Mouse (Mus musculus): ENCODE results near the gene Bcl11b. TPM values are rescaled to one million over a fixed set of nuclear protein-coding genes. Genes with fewer than 3 reads are reported as not detected.

Gene Bcl11b
- total and polyA plus RNA-seq, 2 experiments from 2014 or later, result 18.9 to 56.8 TPM

DNA sequence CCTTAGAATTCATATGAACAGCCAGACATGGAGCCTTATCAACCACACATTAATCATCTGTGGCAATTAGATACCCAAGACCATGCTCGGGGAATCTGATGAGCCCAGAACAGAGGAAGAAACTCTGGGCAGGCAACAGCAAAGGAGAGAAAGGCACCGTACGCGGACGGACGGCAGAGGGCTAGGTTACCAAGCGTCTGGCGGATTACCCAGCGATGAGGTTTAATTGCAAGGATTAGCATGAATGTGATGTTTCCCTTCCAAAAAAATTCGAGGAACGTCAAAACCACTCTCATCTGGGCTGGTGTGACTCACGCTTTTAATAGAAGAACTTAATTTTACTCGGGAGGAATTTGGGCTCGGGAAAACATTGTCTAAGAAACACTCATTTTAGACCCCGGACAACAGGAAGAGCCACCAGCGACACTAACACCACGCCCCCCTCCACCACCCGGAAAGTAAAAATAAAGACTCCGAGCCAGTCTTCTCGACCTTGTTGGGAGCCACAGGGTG lies 52.7 kb downstream of the Bcl11b start:
- Histone ChIP-seq H3K4me2 (ENCODE audit: low read depth, low read length, poor library complexity, severe bottlenecking) (no peak overlapping the region), H3K27ac (ENCODE audit: low read depth, low read length) (no peak overlapping the region), H3K4me1 (ENCODE audit: insufficient read depth, low read length) (0 out of 2 replicates have a peak, but pooled peaks cover 5% of the 10 kb centered on the region), H3K36me3 (ENCODE audit: insufficient read depth, low read length) (no peaks in the 10 kb centered on the region), H3K9ac (replicated peaks; ENCODE audit: low read length, poor library complexity, severe bottlenecking) (no peak overlapping the region), H3K4me3 (ENCODE audit: low read depth, low read length) (no peak overlapping the region), H3K27me3 (ENCODE audit: insufficient read depth, low read length) (no peaks in the 10 kb centered on the region), H3K9me3 (ENCODE audit: low read length) (no peaks in the 10 kb centered on the region)
- 55% methylated on average over 20 of the region's 20 CpGs for WGBS
- DNase-seq (ENCODE audit: low spot score) (no peak), ATAC-seq (ENCODE audit: low FRiP score) (no peak)
- peak; percentile 33 for TF ChIP-seq CTCF (IDR thresholded peaks at IDR 0.05)

DNA sequence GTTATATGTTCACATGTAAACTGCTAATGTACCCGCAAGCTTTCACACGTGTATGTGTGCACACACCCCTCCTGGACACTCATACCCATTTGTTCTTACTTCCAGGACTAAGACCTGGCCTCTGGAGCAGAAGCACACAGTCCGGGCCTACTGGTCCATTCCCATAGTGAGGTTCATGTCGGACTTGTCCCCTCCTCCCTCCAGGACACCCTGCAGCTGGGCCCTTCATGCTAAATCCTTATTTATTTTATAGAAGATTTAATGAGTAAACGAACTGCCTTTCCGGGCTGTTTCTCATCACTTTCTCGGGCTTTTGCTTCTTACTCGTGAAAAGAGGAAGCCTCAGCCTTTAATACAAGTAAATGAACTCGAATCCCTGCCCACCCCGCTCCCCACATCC lies 54.0 kb downstream of the Bcl11b start:
- 89% methylated on average over 10 of the region's 10 CpGs for WGBS
- no peak for TF ChIP-seq CTCF (IDR thresholded peaks at IDR 0.05)

DNA sequence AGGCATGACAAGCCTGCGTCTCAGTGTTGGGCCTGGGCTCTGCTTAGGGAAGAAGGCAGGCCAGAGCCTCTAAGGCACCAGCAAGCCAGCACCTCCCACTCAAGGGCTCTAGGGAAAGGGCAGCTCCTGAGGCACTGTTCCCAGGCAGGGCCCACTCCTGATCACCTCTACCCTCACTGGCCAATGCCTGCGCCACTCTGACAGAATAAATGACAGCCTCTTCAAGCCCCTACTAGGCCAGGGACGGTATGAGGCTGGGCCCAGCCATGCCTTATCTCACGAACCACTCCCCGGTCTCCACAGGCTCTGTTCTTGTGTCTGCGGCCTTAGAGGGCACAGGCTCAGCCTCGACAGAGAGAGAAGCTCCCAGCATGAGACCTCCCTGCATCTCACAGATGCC lies 61.3 kb downstream of the Bcl11b start:
- no peaks in the 10 kb centered on the region for H3K9me3 ChIP-seq (ENCODE audit: low read length)
- H3K4me1 ChIP-seq (ENCODE audit: insufficient read depth, low read length), result no peaks in the 10 kb centered on the region
- TF ChIP-seq CTCF (IDR thresholded peaks at IDR 0.05), result no peak
- DNase-seq (ENCODE audit: low spot score) (no peak), ATAC-seq (ENCODE audit: low FRiP score) (no peak)
- no peaks in the 10 kb centered on the region for H3K36me3 ChIP-seq (ENCODE audit: insufficient read depth, low read length)
- H3K9ac ChIP-seq (replicated peaks; ENCODE audit: low read length, poor library complexity, severe bottlenecking), result no peak overlapping the region
- no peak overlapping the region for H3K4me3 ChIP-seq (ENCODE audit: low read depth, low read length)
- H3K4me2 ChIP-seq (ENCODE audit: low read depth, low read length, poor library complexity, severe bottlenecking), result no peak overlapping the region
- 76% methylated on average over 7 of the region's 7 CpGs for WGBS
- H3K27me3 ChIP-seq (ENCODE audit: insufficient read depth, low read length), result no peaks in the 10 kb centered on the region
- no peak overlapping the region for H3K27ac ChIP-seq (ENCODE audit: low read depth, low read length)

More for the DNA sequence above, 54.0 kb downstream of the Bcl11b start:
- Histone ChIP-seq H3K27ac (ENCODE audit: low read depth, low read length) (no peak overlapping the region), H3K27me3 (ENCODE audit: insufficient read depth, low read length) (no peaks in the 10 kb centered on the region), H3K4me2 (ENCODE audit: low read depth, low read length, poor library complexity, severe bottlenecking) (no peak overlapping the region), H3K4me1 (ENCODE audit: insufficient read depth, low read length) (0 out of 2 replicates have a peak, but pooled peaks cover 5% of the 10 kb centered on the region), H3K36me3 (ENCODE audit: insufficient read depth, low read length) (no peaks in the 10 kb centered on the region), H3K9me3 (ENCODE audit: low read length) (no peaks in the 10 kb centered on the region), H3K9ac (replicated peaks; ENCODE audit: low read length, poor library complexity, severe bottlenecking) (no peak overlapping the region), H3K4me3 (ENCODE audit: low read depth, low read length) (no peak overlapping the region)
- DNase-seq (ENCODE audit: low spot score) (no peak), ATAC-seq (ENCODE audit: low FRiP score) (no peak)

DNA sequence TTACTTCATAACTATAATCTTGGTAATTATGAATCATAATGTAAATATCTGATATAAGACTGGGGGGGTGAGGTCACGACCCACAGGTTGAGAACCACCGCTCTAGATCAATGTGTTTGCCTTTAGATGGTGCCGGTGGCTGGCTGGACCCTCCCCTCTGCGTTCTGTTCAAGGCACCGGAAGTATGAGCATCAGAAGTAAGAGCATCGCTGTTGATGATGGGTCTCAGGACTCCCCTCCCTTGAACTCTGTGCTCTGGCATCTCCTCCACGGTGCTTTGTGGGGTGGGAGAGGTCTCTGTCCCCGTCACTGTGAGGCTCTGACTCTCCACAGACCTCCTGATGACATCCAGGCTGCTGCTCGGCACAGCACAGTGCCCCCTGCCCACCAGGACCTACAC lies 62.6 kb downstream of the Bcl11b start:
- Histone ChIP-seq H3K4me3 (ENCODE audit: low read depth, low read length) (no peak overlapping the region), H3K27ac (ENCODE audit: low read depth, low read length) (no peak overlapping the region), H3K27me3 (ENCODE audit: insufficient read depth, low read length) (no peaks in the 10 kb centered on the region), H3K9me3 (ENCODE audit: low read length) (no peaks in the 10 kb centered on the region), H3K4me1 (ENCODE audit: insufficient read depth, low read length) (peaks cover 4% of the 10 kb centered on the region; the same call in 1 of the 2 replicates), H3K4me2 (ENCODE audit: low read depth, low read length, poor library complexity, severe bottlenecking) (no peak overlapping the region), H3K9ac (replicated peaks; ENCODE audit: low read length, poor library complexity, severe bottlenecking) (no peak overlapping the region), H3K36me3 (ENCODE audit: insufficient read depth, low read length) (no peaks in the 10 kb centered on the region)
- TF ChIP-seq CTCF (IDR thresholded peaks at IDR 0.05), result no peak
- 89% methylated on average over 9 of the region's 9 CpGs for WGBS
- DNase-seq (ENCODE audit: low spot score), result no peak
- no peak for ATAC-seq (ENCODE audit: low FRiP score)

DNA sequence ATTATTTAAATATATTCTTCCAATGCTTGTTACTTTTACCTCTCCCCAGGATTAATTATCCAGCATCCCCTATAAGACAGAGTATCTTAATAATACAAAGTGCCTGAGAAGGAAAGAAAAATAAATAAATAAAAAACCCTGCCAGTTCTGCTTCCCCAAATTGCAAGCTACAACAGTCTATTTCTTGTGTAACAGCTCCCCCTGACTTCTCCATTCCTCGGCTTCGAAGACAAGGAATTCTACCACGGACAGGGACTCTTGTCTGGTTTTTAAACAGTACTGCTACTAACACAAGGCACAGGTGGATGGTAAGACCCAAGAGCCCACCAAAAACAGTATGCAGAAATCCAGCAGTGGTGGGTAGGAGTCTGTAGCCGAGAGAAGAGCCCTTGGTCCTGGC lies 64.2 kb downstream of the Bcl11b start:
- Histone ChIP-seq H3K27me3 (ENCODE audit: insufficient read depth, low read length) (no peaks in the 10 kb centered on the region), H3K9me3 (ENCODE audit: low read length) (no peaks in the 10 kb centered on the region), H3K4me2 (ENCODE audit: low read depth, low read length, poor library complexity, severe bottlenecking) (no peak overlapping the region), H3K4me3 (ENCODE audit: low read depth, low read length) (no peak overlapping the region), H3K9ac (replicated peaks; ENCODE audit: low read length, poor library complexity, severe bottlenecking) (no peak overlapping the region), H3K27ac (ENCODE audit: low read depth, low read length) (peak overlapping the region; percentile 47; the same call in 1 of the 2 replicates), H3K4me1 (ENCODE audit: insufficient read depth, low read length) (peaks cover 13% of the 10 kb centered on the region), H3K36me3 (ENCODE audit: insufficient read depth, low read length) (no peaks in the 10 kb centered on the region)
- WGBS, result 53% methylated on average over 4 of the region's 4 CpGs
- no peak for ATAC-seq (ENCODE audit: low FRiP score)
- peak; percentile 71 for DNase-seq (ENCODE audit: low spot score)
- peak; percentile 74 for TF ChIP-seq CTCF (IDR thresholded peaks at IDR 0.05)

DNA sequence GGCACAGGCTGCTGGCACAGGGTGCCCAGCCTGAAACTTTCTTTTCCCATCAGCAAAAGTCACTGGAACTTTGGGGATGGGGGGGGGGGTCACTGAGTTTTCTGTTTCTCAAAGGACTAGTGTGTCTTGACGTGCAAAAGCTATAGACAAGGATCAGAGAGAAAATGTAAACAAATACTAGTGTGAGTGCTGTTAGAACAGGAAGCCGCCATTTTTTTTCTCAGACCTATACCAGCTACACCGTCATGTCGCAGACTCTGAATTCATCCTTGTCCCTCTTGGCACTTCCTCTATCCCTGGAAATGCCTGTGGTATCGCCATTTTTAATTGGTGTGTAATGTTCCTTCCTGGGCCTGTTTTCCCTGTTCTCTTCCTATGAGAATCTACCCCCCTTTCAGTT lies 66.4 kb downstream of the Bcl11b start:
- Histone ChIP-seq H3K27me3 (ENCODE audit: insufficient read depth, low read length) (no peaks in the 10 kb centered on the region), H3K4me2 (ENCODE audit: low read depth, low read length, poor library complexity, severe bottlenecking) (no peak overlapping the region), H3K4me1 (ENCODE audit: insufficient read depth, low read length) (peaks cover 18% of the 10 kb centered on the region), H3K4me3 (ENCODE audit: low read depth, low read length) (no peak overlapping the region), H3K27ac (ENCODE audit: low read depth, low read length) (no peak overlapping the region), H3K9me3 (ENCODE audit: low read length) (no peaks in the 10 kb centered on the region), H3K9ac (replicated peaks; ENCODE audit: low read length, poor library complexity, severe bottlenecking) (no peak overlapping the region), H3K36me3 (ENCODE audit: insufficient read depth, low read length) (no peaks in the 10 kb centered on the region)
- ATAC-seq (ENCODE audit: low FRiP score), result no peak
- WGBS, result 77% methylated on average over 5 of the region's 5 CpGs
- no peak for DNase-seq (ENCODE audit: low spot score)
- no peak for TF ChIP-seq CTCF (IDR thresholded peaks at IDR 0.05)
